Mouse (Mus musculus): ENCODE results near the gene Gm12830.

- no peak for TF ChIP-seq E2F4 (IDR thresholded peaks at IDR 0.05; ENCODE audit: insufficient read depth)
- TF ChIP-seq POLR2A (IDR thresholded peaks at IDR 0.05; ENCODE audit: insufficient read length, low read depth): no peak
- TF ChIP-seq MYOD1 (IDR thresholded peaks at IDR 0.05; ENCODE audit: control insufficient read depth in 1 of 3, insufficient read length in 2 of 3, low read depth in 2 of 3): no peak
- no peak for TF ChIP-seq MAX (IDR thresholded peaks at IDR 0.05; ENCODE audit: low read depth)
- no peak for TF ChIP-seq CEBPB (IDR thresholded peaks at IDR 0.05; ENCODE audit: insufficient read depth, poor library complexity, severe bottlenecking)
- TF ChIP-seq USF1 (IDR thresholded peaks at IDR 0.05; ENCODE audit: low read depth): no peak
These were observed 17.4 kb upstream of the Gm12830 start for GRCm38 (mm10) chr4:114804096-114804495.

All from myocyte (in vitro differentiated cells).